Mouse (Mus musculus): ENCODE measurements around the gene Arl8a.

DNA sequence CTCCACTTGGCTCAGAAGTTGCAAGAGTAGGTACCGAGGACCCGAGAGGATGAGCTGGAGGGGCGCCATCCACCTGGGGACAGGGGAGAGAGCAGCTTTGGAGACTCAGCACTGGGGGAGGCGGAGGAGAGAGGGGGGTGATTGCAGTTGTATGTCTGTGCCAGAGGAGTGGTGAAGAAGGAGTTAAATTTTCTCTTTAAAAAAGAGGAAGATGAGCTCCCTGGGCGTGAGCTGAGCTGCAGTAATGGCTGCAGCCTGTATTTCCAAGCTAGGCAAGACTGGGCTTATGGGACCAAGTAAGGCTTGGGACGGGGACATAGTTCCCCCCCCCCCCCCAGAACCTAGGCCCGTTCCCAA, 1.1 kb downstream of the Arl8a start:
- TF ChIP-seq EP300 (IDR thresholded peaks at IDR 0.05; ENCODE audit: insufficient read depth, low read depth, low read length) (no peak), CTCF (IDR thresholded peaks at IDR 0.05) (no peak)
